Mouse (Mus musculus) spleen, postnatal 10 days (tissue): ENCODE measurements around the gene Amdhd1.

ENCODE experiments used
- DNase-seq, 2 experiments: peaks; one replicate each; pipeline ENCODE4 v3.0.0; 2021 to 2022; ENCODE audit warnings: low spot score in 2 of 2

Gene Amdhd1

DNA sequence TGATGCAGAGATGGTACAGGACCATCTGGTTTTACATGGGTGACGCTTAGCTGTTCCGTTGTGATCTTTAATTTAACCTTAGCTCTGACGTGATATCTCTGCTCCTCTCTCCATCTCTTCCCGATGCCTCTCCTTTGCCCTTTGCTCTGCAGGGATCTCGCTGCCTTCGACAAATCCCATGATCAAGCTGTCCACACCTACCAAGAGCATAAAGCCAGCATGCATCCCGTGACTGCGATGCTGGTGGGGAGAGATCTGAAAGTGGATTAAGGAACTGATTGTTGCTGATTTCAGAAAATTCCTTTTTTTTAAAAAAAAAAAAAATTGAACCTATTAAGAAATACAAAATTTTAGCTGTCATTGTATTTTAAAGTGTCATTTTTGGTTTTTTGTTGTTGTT is 55.3 kb downstream of the Amdhd1 start:
- DNase-seq: no peak
